Mouse (Mus musculus) hindbrain, embryonic 13.5 days (tissue): ENCODE results near the gene Ostf1. TPM values are rescaled to one million over a fixed set of nuclear protein-coding genes. Genes with fewer than 3 reads are reported as not detected.

Source experiments
- ATAC-seq: fragments of 200-750 bp; cut with Nextera tagmentation; 2 replicates; pipeline ENCODE4 v1.8.0; 2017; ENCODE audit warnings: moderate TSS enrichment; ENCODE audit not compliant: low FRiP score
- H3K27ac ChIP-seq: fragments of 300-500 bp; sonication (generic); 2 replicates; pipeline ENCODE4 v1.5.1; 2015; ENCODE audit warnings: inconsistent platforms, mild to moderate bottlenecking, moderate library complexity
- H3K27me3 ChIP-seq: fragments of 300-500 bp; sonication (generic); 2 replicates; pipeline ENCODE4 v1.6.1; 2015; ENCODE audit warnings: mild to moderate bottlenecking, inconsistent platforms
- H3K36me3 ChIP-seq: fragments of 300-500 bp; sonication (generic); 2 replicates; pipeline ENCODE4 v1.6.1; 2015; ENCODE audit warnings: mild to moderate bottlenecking, inconsistent platforms
- H3K4me1 ChIP-seq: fragments of 300-500 bp; sonication (generic); replicated peaks from 2 replicates; pipeline ENCODE4 v1.6.1; 2015; ENCODE audit warnings: inconsistent platforms
- H3K4me2 ChIP-seq: fragments of 300-500 bp; sonication (generic); 2 replicates; pipeline ENCODE4 v1.6.1; 2015; ENCODE audit warnings: inconsistent platforms, mild to moderate bottlenecking, moderate library complexity
- H3K4me3 ChIP-seq: fragments of 300-500 bp; sonication (generic); 2 replicates; pipeline ENCODE4 v1.5.1; 2015; ENCODE audit warnings: mild to moderate bottlenecking, inconsistent platforms
- H3K9ac ChIP-seq: fragments of 300-500 bp; sonication (generic); 2 replicates; pipeline ENCODE4 v1.6.1; 2015; ENCODE audit warnings: mild to moderate bottlenecking, inconsistent platforms
- H3K9me3 ChIP-seq: fragments of 300-500 bp; sonication (generic); 2 replicates; pipeline ENCODE4 v1.6.1; 2016; ENCODE audit warnings: inconsistent platforms
- WGBS: fragments of 180-500 bp; shearing (Covaris S2); methylation state at CpG from one replicate; pipeline ENCODE4 v1.1.7; 2015; 5-methylcytosine and 5-hydroxymethylcytosine counted together
- polyA plus RNA-seq: library from polyadenylated mRNA; unstranded; fragments of >200 nt; fragmentation: Nextera tagmentation; extraction: Ambion mirVana; gene quantifications from 2 replicates; pipeline ENCODE4 v1.2.1, GENCODE M21; 2015

Ostf1 gene
- polyA plus RNA-seq, 1 experiment from 2014 or later = 54.5 TPM

DNA sequence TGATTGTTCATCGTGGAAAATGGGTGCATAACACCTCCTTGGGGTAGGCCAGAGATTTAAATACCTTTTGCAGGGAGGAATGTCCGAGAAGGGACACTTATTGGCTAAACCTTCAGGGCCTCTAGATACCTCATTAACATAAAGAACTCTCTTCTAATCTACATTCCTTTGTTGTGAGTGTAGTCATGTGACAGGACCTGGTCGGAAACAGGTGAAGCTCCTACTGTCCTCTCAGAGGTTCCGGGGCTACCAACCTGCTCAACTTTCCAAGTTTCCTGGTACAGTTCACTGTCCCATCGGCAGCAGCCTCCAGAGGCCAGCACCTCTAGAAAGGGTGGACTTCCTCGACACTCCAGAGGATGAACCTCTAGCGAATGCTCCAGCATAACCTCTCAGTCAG lies 24.4 kb upstream of the Ostf1 start:
- Histone ChIP-seq H3K9ac (no peak overlapping the region), H3K9me3 (no peaks in the 10 kb centered on the region), H3K36me3 (no peaks in the 10 kb centered on the region), H3K4me3 (no peak overlapping the region), H3K4me2 (no peak overlapping the region), H3K27ac (no peak overlapping the region), H3K27me3 (no peaks in the 10 kb centered on the region), H3K4me1 (no peaks in the 10 kb centered on the region)
- WGBS = 83% methylated on average over 7 of the region's 7 CpGs
- ATAC-seq = no peak

- Histone ChIP-seq H3K36me3 (no peaks in the 10 kb centered on the region), H3K27me3 (no peaks in the 10 kb centered on the region), H3K4me2 (no peak overlapping the region), H3K9ac (no peak overlapping the region), H3K9me3 (no peaks in the 10 kb centered on the region), H3K4me3 (no peak overlapping the region), H3K27ac (no peak overlapping the region), H3K4me1 (no peaks in the 10 kb centered on the region)
- 87% methylated on average over 5 of the region's 5 CpGs for WGBS
- ATAC-seq = no peak
Measured at GRCm38 (mm10) chr19:18654984-18655383, 23.4 kb upstream of the Ostf1 start.

- Histone ChIP-seq H3K27me3 (no peaks in the 10 kb centered on the region), H3K27ac (no peak overlapping the region), H3K4me3 (no peak overlapping the region), H3K4me1 (no peaks in the 10 kb centered on the region), H3K4me2 (no peak overlapping the region), H3K9me3 (no peaks in the 10 kb centered on the region), H3K9ac (no peak overlapping the region), H3K36me3 (no peaks in the 10 kb centered on the region)
- ATAC-seq = no peak
- WGBS = 97% methylated on average over 8 of the region's 8 CpGs
Measured at GRCm38 (mm10) chr19:18654330-18654729, 22.7 kb upstream of the Ostf1 start.

DNA sequence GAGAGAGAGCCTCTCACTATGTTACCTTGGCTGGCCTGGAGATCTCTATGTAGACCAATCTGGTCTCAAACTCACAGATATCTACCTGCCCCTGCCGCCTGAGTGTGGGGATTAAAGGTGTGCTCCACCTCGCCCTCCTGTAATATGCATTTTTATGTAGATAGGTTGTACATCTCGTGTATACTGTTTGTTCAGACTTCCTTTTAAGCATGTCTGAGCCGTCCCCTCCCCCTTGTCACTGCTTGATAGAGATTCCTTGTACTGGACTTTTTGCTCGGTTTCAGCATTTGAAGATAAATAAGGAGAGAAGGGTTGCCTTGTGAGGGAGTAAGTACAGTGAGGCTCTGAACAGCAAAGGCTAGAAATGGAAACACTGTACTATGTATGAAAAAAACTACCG lies 21.4 kb upstream of the Ostf1 start:
- Histone ChIP-seq H3K9ac (no peak overlapping the region), H3K9me3 (no peaks in the 10 kb centered on the region), H3K4me2 (no peak overlapping the region), H3K4me1 (no peaks in the 10 kb centered on the region), H3K4me3 (no peak overlapping the region), H3K27ac (no peak overlapping the region), H3K36me3 (no peaks in the 10 kb centered on the region), H3K27me3 (no peaks in the 10 kb centered on the region)
- ATAC-seq = no peak
- WGBS = 89% methylated on average over 6 of the region's 6 CpGs

- H3K4me2 ChIP-seq = no peak overlapping the region
- no peaks in the 10 kb centered on the region for H3K36me3 ChIP-seq
- H3K9ac ChIP-seq = no peak overlapping the region
- 86% methylated on average over 4 of the region's 4 CpGs for WGBS
- no peaks in the 10 kb centered on the region for H3K4me1 ChIP-seq
- no peak for ATAC-seq
- H3K27me3 ChIP-seq = no peaks in the 10 kb centered on the region
- H3K9me3 ChIP-seq = no peaks in the 10 kb centered on the region
- H3K4me3 ChIP-seq = no peak overlapping the region
- no peak overlapping the region for H3K27ac ChIP-seq
Measured at GRCm38 (mm10) chr19:18652592-18652991, 21.0 kb upstream of the Ostf1 start.

GRCm38 (mm10) chr19:18650473-18650872 lies 18.9 kb upstream of the Ostf1 start:
- H3K4me3 ChIP-seq = no peak overlapping the region
- H3K36me3 ChIP-seq = no peaks in the 10 kb centered on the region
- no peaks in the 10 kb centered on the region for H3K4me1 ChIP-seq
- no peak for ATAC-seq
- no peaks in the 10 kb centered on the region for H3K9me3 ChIP-seq
- 83% methylated on average over 6 of the region's 6 CpGs for WGBS
- H3K27me3 ChIP-seq = no peaks in the 10 kb centered on the region
- no peak overlapping the region for H3K9ac ChIP-seq
- no peak overlapping the region for H3K27ac ChIP-seq
- no peak overlapping the region for H3K4me2 ChIP-seq

- Histone ChIP-seq H3K36me3 (no peaks in the 10 kb centered on the region), H3K4me3 (no peak overlapping the region), H3K9me3 (no peaks in the 10 kb centered on the region), H3K27ac (no peak overlapping the region), H3K9ac (no peak overlapping the region), H3K4me2 (no peak overlapping the region), H3K4me1 (no peaks in the 10 kb centered on the region), H3K27me3 (no peaks in the 10 kb centered on the region)
- no peak for ATAC-seq
- 88% methylated on average over 4 of the region's 4 CpGs for WGBS
Measured at GRCm38 (mm10) chr19:18649955-18650354, 18.3 kb upstream of the Ostf1 start.

DNA sequence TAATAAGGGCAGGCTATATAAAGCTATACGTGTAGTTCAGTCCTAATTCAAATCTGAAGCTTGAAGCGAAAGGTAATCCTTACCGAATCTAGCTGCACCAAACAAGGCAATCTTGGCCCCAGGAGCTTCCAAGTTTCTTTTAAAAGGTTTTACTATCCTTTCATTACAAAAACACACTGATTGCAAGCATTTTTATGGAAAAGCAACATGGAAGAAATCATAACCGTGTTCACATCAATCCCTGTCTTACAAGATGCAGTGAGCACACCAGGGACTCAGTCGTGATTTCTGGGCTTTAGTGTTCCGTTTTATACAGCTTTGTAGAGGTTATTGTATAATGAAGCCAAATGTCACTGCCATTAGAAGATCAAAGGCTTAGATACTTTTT lies 16.9 kb upstream of the Ostf1 start:
- H3K36me3 ChIP-seq = no peaks in the 10 kb centered on the region
- H3K27ac ChIP-seq = no peak overlapping the region
- no peak overlapping the region for H3K4me2 ChIP-seq
- no peaks in the 10 kb centered on the region for H3K4me1 ChIP-seq
- 84% methylated on average over 6 of the region's 6 CpGs for WGBS
- no peak overlapping the region for H3K9ac ChIP-seq
- H3K9me3 ChIP-seq = no peaks in the 10 kb centered on the region
- no peak for ATAC-seq
- no peaks in the 10 kb centered on the region for H3K27me3 ChIP-seq
- no peak overlapping the region for H3K4me3 ChIP-seq

GRCm38 (mm10) chr19:18647775-18648557 lies 16.3 kb upstream of the Ostf1 start:
- H3K4me2 ChIP-seq = no peak overlapping the region
- 85% methylated on average over 9 of the region's 9 CpGs for WGBS
- H3K27ac ChIP-seq = no peak overlapping the region
- H3K36me3 ChIP-seq = no peaks in the 10 kb centered on the region
- no peaks in the 10 kb centered on the region for H3K9me3 ChIP-seq
- H3K27me3 ChIP-seq = no peaks in the 10 kb centered on the region
- no peak overlapping the region for H3K9ac ChIP-seq
- ATAC-seq = no peak
- H3K4me3 ChIP-seq = no peak overlapping the region
- H3K4me1 ChIP-seq = no peaks in the 10 kb centered on the region

DNA sequence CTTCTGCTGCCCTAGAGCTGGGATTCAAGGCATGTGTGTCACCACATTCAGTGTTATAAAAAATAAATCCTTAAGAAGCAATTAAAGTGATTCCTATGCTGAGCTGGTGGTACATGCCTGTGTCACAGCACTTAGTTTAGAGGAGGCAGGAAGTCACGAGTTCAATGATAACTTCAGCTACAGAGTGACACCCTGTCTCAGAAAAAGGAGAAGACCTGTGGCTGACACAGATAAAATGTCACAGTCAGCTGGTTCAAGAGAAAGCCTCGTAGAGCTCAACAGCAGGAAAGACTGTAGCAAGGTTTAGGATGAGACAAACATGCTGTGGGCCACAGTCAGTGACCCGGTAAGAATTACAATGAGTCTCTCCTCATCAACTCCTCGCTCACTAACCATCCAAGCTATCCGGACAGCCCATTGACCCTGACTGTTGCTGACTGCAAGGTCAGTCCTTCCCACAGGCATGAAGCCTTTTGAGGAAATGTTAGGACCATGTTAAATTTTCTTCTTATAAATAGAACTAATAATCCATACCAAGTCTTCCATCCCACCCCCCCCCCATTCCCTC lies 15.3 kb upstream of the Ostf1 start:
- WGBS = 49% methylated on average over 5 of the region's 5 CpGs
- H3K4me1 ChIP-seq = no peaks in the 10 kb centered on the region
- H3K36me3 ChIP-seq = no peaks in the 10 kb centered on the region
- no peak overlapping the region for H3K4me2 ChIP-seq
- H3K27me3 ChIP-seq = no peaks in the 10 kb centered on the region
- H3K9me3 ChIP-seq = no peaks in the 10 kb centered on the region
- H3K9ac ChIP-seq = no peak overlapping the region
- no peak overlapping the region for H3K27ac ChIP-seq
- H3K4me3 ChIP-seq = no peak overlapping the region
- ATAC-seq = no peak

- Histone ChIP-seq H3K4me1 (no peaks in the 10 kb centered on the region), H3K9me3 (no peaks in the 10 kb centered on the region), H3K27me3 (no peaks in the 10 kb centered on the region), H3K4me2 (no peak overlapping the region), H3K27ac (no peak overlapping the region), H3K9ac (no peak overlapping the region), H3K36me3 (no peaks in the 10 kb centered on the region), H3K4me3 (no peak overlapping the region)
- no peak for ATAC-seq
- 76% methylated on average over 3 of the region's 3 CpGs for WGBS
Measured at GRCm38 (mm10) chr19:18646397-18646796, 14.8 kb upstream of the Ostf1 start.

- H3K4me2 ChIP-seq = no peak overlapping the region
- H3K27me3 ChIP-seq = no peaks in the 10 kb centered on the region
- no peak overlapping the region for H3K9ac ChIP-seq
- no peak overlapping the region for H3K27ac ChIP-seq
- H3K36me3 ChIP-seq = no peaks in the 10 kb centered on the region
- WGBS = 84% methylated on average over 6 of the region's 6 CpGs
- no peaks in the 10 kb centered on the region for H3K4me1 ChIP-seq
- no peaks in the 10 kb centered on the region for H3K9me3 ChIP-seq
- ATAC-seq = no peak
- no peak overlapping the region for H3K4me3 ChIP-seq
Measured at GRCm38 (mm10) chr19:18644084-18644483, 12.5 kb upstream of the Ostf1 start.

DNA sequence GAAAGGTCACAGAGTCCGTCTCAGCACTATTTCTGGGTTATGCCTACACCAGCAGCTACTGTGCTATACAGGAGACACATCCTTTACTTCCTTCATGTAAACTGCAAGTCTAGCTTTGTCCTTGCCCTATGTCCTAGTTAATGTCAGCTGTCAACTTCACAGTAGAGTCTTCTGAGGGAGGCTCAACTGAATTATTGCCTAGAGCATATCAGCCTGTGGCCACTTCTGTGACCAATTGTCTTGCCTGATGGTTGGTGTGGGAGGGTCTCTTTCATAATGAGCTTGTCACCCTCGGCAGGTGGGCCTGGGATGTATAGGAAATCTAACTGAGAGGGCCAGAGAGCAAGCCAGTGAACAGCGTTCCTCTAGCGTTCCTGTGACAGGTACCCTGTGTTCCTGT lies 11.8 kb upstream of the Ostf1 start:
- Histone ChIP-seq H3K9ac (no peak overlapping the region), H3K36me3 (no peaks in the 10 kb centered on the region), H3K27me3 (no peaks in the 10 kb centered on the region), H3K4me2 (no peak overlapping the region), H3K27ac (no peak overlapping the region), H3K4me1 (no peaks in the 10 kb centered on the region), H3K4me3 (no peak overlapping the region), H3K9me3 (no peaks in the 10 kb centered on the region)
- ATAC-seq = no peak
- WGBS = 53% methylated on average over 4 of the region's 4 CpGs
